Mouse (Mus musculus): ENCODE measurements around the gene Fam198b.

Fam198b gene

GRCm38 (mm10) chr3:79977656-79978450 lies 93.5 kb downstream of the Fam198b start:
- in situ Hi-C loops (cut with MboI, MseI) = no loop called here

GRCm38 (mm10) chr3:79980714-79981113 lies 96.4 kb downstream of the Fam198b start:
- in situ Hi-C loops (cut with MboI, MseI) = no loop called here

- in situ Hi-C loops (cut with MboI, MseI) = no loop called here
Measured at GRCm38 (mm10) chr3:79983961-79984419, 99.7 kb downstream of the Fam198b start.

GRCm38 (mm10) chr3:79984542-79984941 lies 100.2 kb downstream of the Fam198b start:
- in situ Hi-C loops (cut with MboI, MseI) = no loop called here

- in situ Hi-C loops (cut with MboI, MseI) = no loop called here
Measured at GRCm38 (mm10) chr3:79989250-79989649, 104.9 kb downstream of the Fam198b start.

- in situ Hi-C loops (cut with MboI, MseI) = no loop called here
Measured at GRCm38 (mm10) chr3:79989911-79990310, 105.6 kb downstream of the Fam198b start.

GRCm38 (mm10) chr3:79990480-79990879 lies 106.1 kb downstream of the Fam198b start:
- in situ Hi-C loops (cut with MboI, MseI) = no loop called here

- in situ Hi-C loops (cut with MboI, MseI) = no loop called here
Measured at GRCm38 (mm10) chr3:79994029-79994539, 109.8 kb downstream of the Fam198b start.

- in situ Hi-C loops (cut with MboI, MseI) = no loop called here
Measured at GRCm38 (mm10) chr3:79995726-79996125, 111.4 kb downstream of the Fam198b start.

All from T-helper 2 cell (primary cell).